Mouse (Mus musculus): ENCODE results near the gene Golga1. TPM values are rescaled to one million over a fixed set of nuclear protein-coding genes. Genes with fewer than 3 reads are reported as not detected.

The Golga1 gene
- polyA plus RNA-seq, 2 experiments = 30.9 to 37.9 TPM

DNA sequence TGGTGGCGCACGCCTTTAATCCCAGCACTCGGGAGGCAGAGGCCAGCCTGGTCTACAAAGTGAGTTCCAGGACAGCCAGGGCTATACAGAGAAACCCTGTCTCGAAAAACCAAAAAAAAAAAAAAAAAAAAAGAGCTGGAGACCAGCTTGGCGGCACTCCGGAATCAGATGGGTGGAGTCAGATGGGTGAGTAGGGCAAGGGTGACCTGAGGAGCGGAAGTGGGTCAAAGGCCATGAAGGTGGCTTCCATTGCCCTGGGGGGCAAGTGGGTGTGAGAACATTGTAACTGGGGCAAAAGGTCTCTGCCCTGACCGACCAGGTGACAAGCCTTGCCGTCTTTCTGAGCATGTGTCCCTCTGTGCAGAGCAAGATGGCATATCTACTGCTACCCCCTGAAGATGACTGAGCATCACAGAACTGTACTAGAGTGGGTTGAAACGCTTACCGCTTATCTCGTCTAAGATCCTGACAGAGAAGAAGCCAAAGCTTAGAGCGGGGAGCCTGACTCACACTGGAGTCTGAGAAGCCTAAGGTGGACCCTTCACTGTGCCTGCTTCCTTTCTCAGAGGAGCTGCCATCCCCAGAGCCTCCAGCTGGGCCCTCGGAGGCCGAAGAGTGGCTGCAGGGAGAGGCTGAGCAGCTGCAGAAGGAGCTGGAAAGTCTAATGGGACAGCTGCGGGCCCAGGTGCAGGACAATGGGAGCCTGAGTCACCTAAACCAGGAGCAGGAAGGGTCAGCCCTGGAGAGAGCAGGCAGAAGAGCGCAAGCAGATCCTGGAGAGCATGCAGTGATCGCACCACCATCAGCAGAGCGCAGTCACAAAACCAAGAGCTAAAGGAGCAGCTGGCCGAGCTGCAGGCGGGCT is 89.2 kb downstream of the Golga1 start:
- H3K27ac ChIP-seq (replicated peaks; ENCODE audit: low read depth, low read length) = no peak overlapping the region
- 79% methylated on average over 21 of the region's 21 CpGs for WGBS
- no peaks in the 10 kb centered on the region for H3K36me3 ChIP-seq (ENCODE audit: control insufficient read depth, insufficient read depth, low read length)
- no peak for TF ChIP-seq POLR2A (IDR thresholded peaks at IDR 0.05; ENCODE audit: borderline replicate concordance, extremely low read depth, insufficient read depth, insufficient read length)
- no peaks in the 10 kb centered on the region for H3K9me3 ChIP-seq (ENCODE audit: control insufficient read depth, low read length)
- DNase-seq (ENCODE audit: low spot score) = no peak
- H3K27me3 ChIP-seq (ENCODE audit: control insufficient read depth, insufficient read depth, low read length) = no peaks in the 10 kb centered on the region
- no peak for ATAC-seq (ENCODE audit: low FRiP score, low read depth)
- H3K4me1 ChIP-seq (ENCODE audit: control insufficient read depth, insufficient read depth, low read length) = no peaks in the 10 kb centered on the region
- H3K4me2 ChIP-seq (replicated peaks; ENCODE audit: low read depth, low read length, severe bottlenecking) = no peak overlapping the region
- H3K9ac ChIP-seq (ENCODE audit: low read depth, low read length, severe bottlenecking) = no peak overlapping the region
- H3K4me3 ChIP-seq (replicated peaks; ENCODE audit: low read length) = no peak overlapping the region

DNA sequence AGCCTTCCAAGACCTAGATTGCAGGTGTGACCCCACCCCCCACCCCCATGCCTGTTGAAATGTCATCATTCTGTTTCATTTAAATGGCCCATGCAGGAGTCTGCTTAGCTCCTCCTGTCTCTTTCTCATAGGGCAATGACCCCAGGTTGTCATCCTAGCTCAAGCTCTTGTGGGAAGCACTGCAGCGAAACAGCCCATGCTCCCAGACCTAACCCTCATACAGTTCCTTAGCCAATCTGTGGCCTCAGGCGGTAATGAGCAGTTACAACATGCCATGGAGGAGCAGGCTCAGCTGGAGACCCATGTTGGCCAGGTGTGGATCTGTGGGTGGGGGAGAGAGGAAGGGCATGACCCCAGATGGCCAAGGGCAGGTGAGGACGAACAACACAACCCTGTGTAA is 90.2 kb downstream of the Golga1 start:
- ATAC-seq (ENCODE audit: low FRiP score, low read depth) (no peak), DNase-seq (ENCODE audit: low spot score) (no peak)
- H3K4me3 ChIP-seq (replicated peaks; ENCODE audit: low read length) = no peak overlapping the region
- H3K9me3 ChIP-seq (ENCODE audit: control insufficient read depth, low read length) = no peaks in the 10 kb centered on the region
- no peak overlapping the region for H3K27ac ChIP-seq (replicated peaks; ENCODE audit: low read depth, low read length)
- WGBS = 56% methylated on average over 3 of the region's 3 CpGs
- TF ChIP-seq POLR2A (IDR thresholded peaks at IDR 0.05; ENCODE audit: borderline replicate concordance, extremely low read depth, insufficient read depth, insufficient read length) = no peak
- no peaks in the 10 kb centered on the region for H3K4me1 ChIP-seq (ENCODE audit: control insufficient read depth, insufficient read depth, low read length)
- no peak overlapping the region for H3K4me2 ChIP-seq (replicated peaks; ENCODE audit: low read depth, low read length, severe bottlenecking)
- H3K36me3 ChIP-seq (ENCODE audit: control insufficient read depth, insufficient read depth, low read length) = no peaks in the 10 kb centered on the region
- H3K9ac ChIP-seq (ENCODE audit: low read depth, low read length, severe bottlenecking) = no peak overlapping the region
- no peaks in the 10 kb centered on the region for H3K27me3 ChIP-seq (ENCODE audit: control insufficient read depth, insufficient read depth, low read length)

GRCm38 (mm10) chr2:38974171-38974570 is 91.2 kb downstream of the Golga1 start:
- DNase-seq (ENCODE audit: low spot score) (no peak), ATAC-seq (ENCODE audit: low FRiP score, low read depth) (no peak)
- no peak overlapping the region for H3K9ac ChIP-seq (ENCODE audit: low read depth, low read length, severe bottlenecking)
- 32% methylated on average over 2 of the region's 2 CpGs for whole genome bisulfite sequencing
- no peaks in the 10 kb centered on the region for H3K27me3 ChIP-seq (ENCODE audit: control insufficient read depth, insufficient read depth, low read length)
- no peak overlapping the region for H3K4me2 ChIP-seq (replicated peaks; ENCODE audit: low read depth, low read length, severe bottlenecking)
- H3K27ac ChIP-seq (replicated peaks; ENCODE audit: low read depth, low read length) = no peak overlapping the region
- no peaks in the 10 kb centered on the region for H3K36me3 ChIP-seq (ENCODE audit: control insufficient read depth, insufficient read depth, low read length)
- no peak for TF ChIP-seq POLR2A (IDR thresholded peaks at IDR 0.05; ENCODE audit: borderline replicate concordance, extremely low read depth, insufficient read depth, insufficient read length)
- H3K4me1 ChIP-seq (ENCODE audit: control insufficient read depth, insufficient read depth, low read length) = no peaks in the 10 kb centered on the region
- H3K9me3 ChIP-seq (ENCODE audit: control insufficient read depth, low read length) = no peaks in the 10 kb centered on the region
- no peak overlapping the region for H3K4me3 ChIP-seq (replicated peaks; ENCODE audit: low read length)

DNA sequence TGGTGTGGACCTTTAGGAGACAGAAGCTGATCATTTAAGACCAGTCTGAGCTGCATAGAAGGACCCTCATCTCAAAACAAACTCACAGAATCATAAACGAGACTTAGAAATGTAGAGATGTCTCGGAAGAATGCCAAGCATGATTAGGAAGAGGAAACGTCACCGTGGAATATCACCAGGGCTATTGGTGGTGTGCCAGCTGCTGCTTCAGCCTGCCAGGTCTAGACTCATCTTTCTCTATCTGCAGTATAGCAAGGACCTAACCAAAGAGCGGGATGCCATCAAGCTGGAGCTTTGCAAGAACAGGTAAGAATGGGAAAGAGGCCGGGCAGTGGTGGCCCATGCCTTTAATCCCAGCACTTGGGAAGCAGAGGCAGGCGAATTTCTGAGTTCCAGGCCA is 91.6 kb downstream of the Golga1 start:
- Histone ChIP-seq H3K4me3 (replicated peaks; ENCODE audit: low read length) (no peak overlapping the region), H3K9me3 (ENCODE audit: control insufficient read depth, low read length) (no peaks in the 10 kb centered on the region), H3K27me3 (ENCODE audit: control insufficient read depth, insufficient read depth, low read length) (no peaks in the 10 kb centered on the region), H3K4me2 (replicated peaks; ENCODE audit: low read depth, low read length, severe bottlenecking) (no peak overlapping the region), H3K4me1 (ENCODE audit: control insufficient read depth, insufficient read depth, low read length) (no peaks in the 10 kb centered on the region), H3K36me3 (ENCODE audit: control insufficient read depth, insufficient read depth, low read length) (no peaks in the 10 kb centered on the region), H3K9ac (ENCODE audit: low read depth, low read length, severe bottlenecking) (no peak overlapping the region), H3K27ac (replicated peaks; ENCODE audit: low read depth, low read length) (no peak overlapping the region)
- WGBS = 74% methylated on average over 7 of the region's 7 CpGs
- ATAC-seq (ENCODE audit: low FRiP score, low read depth) = no peak
- no peak for DNase-seq (ENCODE audit: low spot score)
- no peak for TF ChIP-seq POLR2A (IDR thresholded peaks at IDR 0.05; ENCODE audit: borderline replicate concordance, extremely low read depth, insufficient read depth, insufficient read length)

- H3K27ac ChIP-seq (replicated peaks; ENCODE audit: low read depth, low read length) = no peak overlapping the region
- no peaks in the 10 kb centered on the region for H3K27me3 ChIP-seq (ENCODE audit: control insufficient read depth, insufficient read depth, low read length)
- ATAC-seq (ENCODE audit: low FRiP score, low read depth) (no peak), DNase-seq (ENCODE audit: low spot score) (no peak)
- no peak overlapping the region for H3K4me2 ChIP-seq (replicated peaks; ENCODE audit: low read depth, low read length, severe bottlenecking)
- no peaks in the 10 kb centered on the region for H3K9me3 ChIP-seq (ENCODE audit: control insufficient read depth, low read length)
- no peaks in the 10 kb centered on the region for H3K4me1 ChIP-seq (ENCODE audit: control insufficient read depth, insufficient read depth, low read length)
- no peaks in the 10 kb centered on the region for H3K36me3 ChIP-seq (ENCODE audit: control insufficient read depth, insufficient read depth, low read length)
- TF ChIP-seq POLR2A (IDR thresholded peaks at IDR 0.05; ENCODE audit: borderline replicate concordance, extremely low read depth, insufficient read depth, insufficient read length) = no peak
- H3K4me3 ChIP-seq (replicated peaks; ENCODE audit: low read length) = no peak overlapping the region
- no peak overlapping the region for H3K9ac ChIP-seq (ENCODE audit: low read depth, low read length, severe bottlenecking)
- WGBS = 37% methylated on average over 2 of the region's 2 CpGs
Measured at GRCm38 (mm10) chr2:38973223-38973622, 92.1 kb downstream of the Golga1 start.

All from limb, embryonic 14.5 days (tissue).